Mouse (Mus musculus): ENCODE data around the gene Pltp. TPM values are rescaled to one million over a fixed set of nuclear protein-coding genes. Genes with fewer than 3 reads are reported as not detected.

Pltp gene
- total and polyA plus RNA-seq, 3 experiments = 5.2 to 17.1 TPM; not detected in 1

GRCm38 (mm10) chr2:164835164-164835563, 22.3 kb downstream of the Pltp start:
- H3K9me3 ChIP-seq (replicated peaks; ENCODE audit: insufficient read depth, low read length) = no peaks in the 10 kb centered on the region
- H3K4me1 ChIP-seq (ENCODE audit: control insufficient read depth in 1 of 2, insufficient read depth in 2 of 2, low read length in 2 of 2) = peaks cover 0 to 5% of the 10 kb centered on the region in 2 experiments; a peak in 1 of 4 replicates
- H3K36me3 ChIP-seq (ENCODE audit: control insufficient read depth in 1 of 2, insufficient read depth in 2 of 2, low read length in 2 of 2) = peaks cover 2% of the 10 kb centered on the region in 2 experiments; a peak in 1 of 4 replicates

GRCm38 (mm10) chr2:164834531-164834930, 23.0 kb downstream of the Pltp start:
- H3K4me3 ChIP-seq (ENCODE audit: control insufficient read depth in 1 of 2, insufficient read depth in 1 of 2, low read depth in 2 of 2, low read length in 2 of 2) = peak overlapping the region; percentile 56 to 86
- H3K4me1 ChIP-seq (ENCODE audit: control insufficient read depth in 1 of 2, insufficient read depth in 2 of 2, low read length in 2 of 2) = peaks cover 0 to 5% of the 10 kb centered on the region in 2 experiments; a peak in 1 of 4 replicates
- no peaks in the 10 kb centered on the region for H3K9me3 ChIP-seq (replicated peaks; ENCODE audit: insufficient read depth, low read length)
- peak overlapping the region; percentile 82 for H3K9ac ChIP-seq (ENCODE audit: control insufficient read depth, low read depth, low read length, poor library complexity, severe bottlenecking)
- H3K27me3 ChIP-seq (ENCODE audit: control insufficient read depth in 1 of 2, insufficient read depth in 2 of 2, low read length in 2 of 2) = no peaks in the 10 kb centered on the region
- peaks cover 18% of the 10 kb centered on the region for H3K79me2 ChIP-seq (ENCODE audit: control insufficient read depth, insufficient read depth, low read length, poor library complexity)
- H3K36me3 ChIP-seq (ENCODE audit: control insufficient read depth in 1 of 2, insufficient read depth in 2 of 2, low read length in 2 of 2) = peaks cover 2% of the 10 kb centered on the region in 2 experiments; a peak in 1 of 4 replicates
- no peak for TF ChIP-seq ETS1 (IDR thresholded peaks at IDR 0.05; ENCODE audit: low read depth, low read length)
- no peak; the same call in 1 of the 2 replicates for TF ChIP-seq MAX (IDR thresholded peaks at IDR 0.05; ENCODE audit: low read length)
- 0 out of 2 replicates have a peak, but pooled peaks have one; percentile 20 for TF ChIP-seq SMC3 (IDR thresholded peaks at IDR 0.05; ENCODE audit: low read depth, low read length)
- peak; percentile 31; the same call in 1 of the 2 replicates for TF ChIP-seq USF1 (IDR thresholded peaks at IDR 0.05; ENCODE audit: low read depth, low read length)
- TF ChIP-seq CTCF (IDR thresholded peaks at IDR 0.05 in 2 of 3, conservative IDR thresholded peaks at IDR 0.05 in 1 of 3; ENCODE audit: control insufficient read depth in 1 of 3, insufficient read depth in 1 of 3, low read depth in 2 of 3, low read length in 3 of 3, poor library complexity in 1 of 3, severe bottlenecking in 1 of 3) = peak in 2 of 3 experiments; percentile 18 to 20; a peak in 3 of 6 replicates
- no peak; a peak in 1 of 4 replicates for TF ChIP-seq POLR2A (IDR thresholded peaks at IDR 0.05; ENCODE audit: control insufficient read depth in 1 of 2, insufficient read depth in 1 of 2, low read depth in 1 of 2, low read length in 2 of 2, poor library complexity in 1 of 2)
- TF ChIP-seq TCF12 (IDR thresholded peaks at IDR 0.05; ENCODE audit: low read depth, low read length) = no peak
- TF ChIP-seq MYC (IDR thresholded peaks at IDR 0.05; ENCODE audit: low read depth, low read length) = no peak
- H3K27ac ChIP-seq (ENCODE audit: control insufficient read depth, low read depth, low read length) = peak overlapping the region; percentile 48; the same call in 1 of the 2 replicates
- DNase-seq (ENCODE audit: low read depth, low spot score) = peak; percentile 52

More at GRCm38 (mm10) chr2:164835164-164835563, 22.3 kb downstream of the Pltp start:
- no peak overlapping the region for H3K4me3 ChIP-seq (ENCODE audit: control insufficient read depth in 1 of 2, insufficient read depth in 1 of 2, low read depth in 2 of 2, low read length in 2 of 2)
- no peak for TF ChIP-seq POLR2AphosphoS2 (IDR thresholded peaks at IDR 0.05; ENCODE audit: low read length)
- no peak for TF ChIP-seq MXI1 (IDR thresholded peaks at IDR 0.05; ENCODE audit: low read depth, low read length)
- no peak for TF ChIP-seq RAD21 (IDR thresholded peaks at IDR 0.05; ENCODE audit: low read depth, low read length)
- TF ChIP-seq JUND (IDR thresholded peaks at IDR 0.05; ENCODE audit: low read depth, low read length) = no peak
- no peak for TF ChIP-seq USF2 (IDR thresholded peaks at IDR 0.05; ENCODE audit: borderline replicate concordance in 1 of 2, insufficient read depth in 1 of 2, low read depth in 1 of 2, low read length in 2 of 2)
- no peak for TF ChIP-seq ZKSCAN1 (IDR thresholded peaks at IDR 0.05; ENCODE audit: low read depth, low read length)
- no peak for TF ChIP-seq POLR2A (IDR thresholded peaks at IDR 0.05; ENCODE audit: control insufficient read depth in 1 of 2, insufficient read depth in 1 of 2, low read depth in 1 of 2, low read length in 2 of 2, poor library complexity in 1 of 2)
- TF ChIP-seq POLR2AphosphoS5 (IDR thresholded peaks at IDR 0.05; ENCODE audit: borderline replicate concordance, low read depth, low read length) = no peak
- no peak for TF ChIP-seq GATA1 (IDR thresholded peaks at IDR 0.05; ENCODE audit: low read depth, low read length)
- TF ChIP-seq NELFE (IDR thresholded peaks at IDR 0.05; ENCODE audit: low read depth, low read length) = no peak
- TF ChIP-seq MAZ (IDR thresholded peaks at IDR 0.05; ENCODE audit: low read depth, low read length) = no peak
- no peak for TF ChIP-seq ELF1 (IDR thresholded peaks at IDR 0.05; ENCODE audit: low read depth, low read length)
- TF ChIP-seq TBP (IDR thresholded peaks at IDR 0.05; ENCODE audit: low read depth, low read length) = no peak
- no peak for TF ChIP-seq MEF2A (IDR thresholded peaks at IDR 0.05; ENCODE audit: extremely low read depth, insufficient replicate concordance, low read depth, low read length, poor library complexity, severe bottlenecking)
- no peak for TF ChIP-seq MAFK (IDR thresholded peaks at IDR 0.05; ENCODE audit: borderline replicate concordance, low read depth, low read length)
- peaks cover 18% of the 10 kb centered on the region for H3K79me2 ChIP-seq (ENCODE audit: control insufficient read depth, insufficient read depth, low read length, poor library complexity)
- H3K9ac ChIP-seq (ENCODE audit: control insufficient read depth, low read depth, low read length, poor library complexity, severe bottlenecking) = no peak overlapping the region
- no peaks in the 10 kb centered on the region for H3K27me3 ChIP-seq (ENCODE audit: control insufficient read depth in 1 of 2, insufficient read depth in 2 of 2, low read length in 2 of 2)
- no peak overlapping the region for H3K27ac ChIP-seq (ENCODE audit: control insufficient read depth, low read depth, low read length)
- no peak for DNase-seq (ENCODE audit: low read depth, low spot score)
